Mouse (Mus musculus): ENCODE measurements around the gene Emc9.

The Emc9 gene

GRCm38 (mm10) chr14:55590748-55591330 is 5.7 kb upstream of the Emc9 start, which contains the start of gene Psme2:
Psme2 (minus strand) TSS chr14:55591113.
- DNase-seq, result peak; percentile 98

GRCm38 (mm10) chr14:55589771-55590448 is 4.8 kb upstream of the Emc9 start:
- DNase-seq, result no peak

GRCm38 (mm10) chr14:55589271-55589670 is 4.2 kb upstream of the Emc9 start:
- DNase-seq, result no peak

DNA sequence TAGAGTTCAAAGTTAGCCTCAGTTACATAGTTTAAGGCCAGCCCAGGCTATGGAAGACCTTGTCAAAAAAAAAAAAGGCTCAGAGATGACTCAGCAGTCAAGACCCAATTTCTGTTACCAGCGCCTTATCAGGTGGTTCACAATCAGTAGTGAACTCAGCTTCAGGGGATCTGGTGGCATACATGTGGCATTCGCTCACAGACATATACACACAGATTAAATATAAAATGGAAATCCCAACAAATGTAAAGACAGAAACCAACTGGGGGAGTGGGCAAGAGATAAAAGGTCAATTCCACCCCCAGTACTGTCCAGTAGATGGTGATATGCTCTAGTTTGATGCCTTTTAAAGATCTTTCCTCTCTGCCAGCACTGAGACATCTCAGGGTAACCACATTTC is 1.0 kb upstream of the Emc9 start:
- peak; percentile 8 for DNase-seq

GRCm38 (mm10) chr14:55585566-55585960 is 461 bp upstream of the Emc9 start:
- DNase-seq, result no peak

- no peak for DNase-seq
Observed at GRCm38 (mm10) chr14:55584303-55584701, 800 bp downstream of the Emc9 start.

GRCm38 (mm10) chr14:55581981-55582681 is 3.0 kb downstream of the Emc9 start:
- DNase-seq, result no peak

GRCm38 (mm10) chr14:55580731-55581130 is 4.4 kb downstream of the Emc9 start:
- no peak for DNase-seq

DNA sequence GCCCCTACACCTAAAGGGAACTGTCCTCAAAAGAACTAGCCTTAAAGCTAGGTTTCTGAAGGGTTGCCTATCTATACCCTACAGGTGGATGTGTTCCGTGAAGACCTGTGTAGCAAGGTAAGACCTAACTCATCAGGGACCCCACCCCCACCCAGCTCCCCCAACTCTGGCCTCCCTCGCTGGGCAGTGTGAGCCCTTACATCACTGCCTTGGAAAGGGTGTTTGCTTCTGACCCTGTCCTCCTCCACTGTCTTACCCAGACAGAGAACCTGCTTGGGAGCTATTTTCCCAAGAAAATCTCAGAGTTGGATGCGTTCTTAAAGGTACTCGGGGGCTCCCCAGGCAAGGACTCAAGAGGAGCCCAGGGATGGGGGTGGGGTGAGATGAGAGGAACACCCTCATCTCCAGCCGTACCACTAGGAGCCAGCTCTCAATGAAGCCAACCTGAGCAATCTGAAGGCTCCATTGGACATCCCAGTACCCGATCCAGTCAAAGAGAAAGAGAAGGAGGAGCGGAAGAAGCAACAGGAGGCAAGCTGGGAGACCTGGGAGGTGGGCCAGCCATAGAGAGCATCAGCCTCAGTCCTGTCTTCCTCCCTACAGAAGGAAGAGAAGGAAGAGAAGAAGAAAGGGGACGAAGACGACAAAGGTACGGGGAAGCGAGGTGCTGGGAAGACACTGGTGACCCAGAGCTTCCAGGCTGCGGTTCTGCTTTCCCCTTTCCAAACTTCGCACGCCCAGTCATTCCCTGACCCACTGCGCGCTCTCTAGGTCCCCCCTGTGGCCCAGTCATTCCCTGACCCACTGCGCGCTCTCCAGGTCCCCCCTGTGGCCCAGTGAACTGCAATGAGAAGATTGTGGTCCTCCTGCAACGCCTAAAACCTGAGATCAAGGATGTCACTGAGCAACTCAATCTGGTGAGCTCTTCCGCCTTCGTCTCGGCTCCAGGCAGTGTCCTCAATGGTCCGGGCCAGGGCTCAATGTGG is 5.3 kb downstream of the Emc9 start:
- DNase-seq, result no peak

DNA sequence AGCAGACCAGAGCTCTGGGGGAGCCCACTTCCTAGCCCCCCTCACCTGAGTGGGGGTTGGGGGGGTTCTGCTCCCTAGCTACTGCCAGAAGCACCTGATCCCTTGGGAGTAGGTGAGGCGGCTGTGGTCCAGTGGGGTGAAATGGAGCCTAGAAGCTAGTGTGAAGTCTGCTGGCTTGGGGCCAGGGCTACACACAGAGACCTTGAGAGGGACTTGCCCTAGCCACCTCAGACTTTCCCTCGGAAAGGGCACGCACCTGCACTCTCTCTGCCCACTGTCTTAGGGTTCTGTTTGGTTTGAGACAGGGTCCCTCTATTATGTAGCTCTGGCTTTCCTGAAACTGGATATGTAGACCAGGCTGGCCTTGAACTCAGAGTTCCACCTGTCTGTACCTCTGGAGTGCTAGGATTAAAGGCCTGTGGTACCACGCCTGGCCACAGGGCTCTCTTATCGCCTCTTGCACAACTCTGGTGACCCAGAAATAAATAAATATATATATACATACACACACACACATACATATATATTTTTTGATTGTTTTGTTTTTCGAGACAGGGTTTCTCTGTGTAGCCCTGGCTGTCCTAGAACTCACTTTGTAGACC is 6.3 kb downstream of the Emc9 start:
- DNase-seq, result no peak

GRCm38 (mm10) chr14:55577871-55578667 is 7.0 kb downstream of the Emc9 start, which contains the start of gene Psme1:
Psme1 (plus strand) TSS chr14:55578123.
- DNase-seq, result peak; percentile 86

GRCm38 (mm10) chr14:55576376-55576775 is 8.7 kb downstream of the Emc9 start:
- no peak for DNase-seq

GRCm38 (mm10) chr14:55575711-55576110 is 9.4 kb downstream of the Emc9 start:
- no peak for DNase-seq

- DNase-seq, result no peak
Observed at GRCm38 (mm10) chr14:55575302-55575701, 9.8 kb downstream of the Emc9 start, which contains the start of gene Fitm1. Fitm1 (plus strand) TSS chr14:55575617.

DNA sequence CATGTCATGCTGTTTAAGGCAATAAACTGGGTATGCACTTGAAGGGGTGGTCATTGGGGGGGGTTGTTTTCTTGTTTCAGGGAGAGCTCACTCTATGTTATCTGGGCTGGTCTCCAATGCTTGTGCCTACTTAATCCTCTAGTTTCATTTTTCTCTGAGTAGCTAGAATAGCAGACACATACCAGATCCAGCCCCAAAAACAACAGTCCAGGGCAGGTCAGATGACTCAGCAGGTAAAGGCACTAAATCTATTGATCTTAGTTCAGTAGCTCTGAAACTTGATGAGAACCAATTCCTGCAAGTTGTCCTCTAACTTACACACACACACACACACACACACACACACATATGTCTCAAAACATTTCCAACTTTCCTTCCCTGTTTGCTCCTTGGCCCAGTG is 13.3 kb downstream of the Emc9 start:
- no peak for DNase-seq

- DNase-seq, result no peak
Observed at GRCm38 (mm10) chr14:55570588-55570987, 14.5 kb downstream of the Emc9 start.

- DNase-seq, result no peak
Observed at GRCm38 (mm10) chr14:55567496-55567895, 17.6 kb downstream of the Emc9 start.

GRCm38 (mm10) chr14:55565748-55566147 is 19.4 kb downstream of the Emc9 start:
- no peak for DNase-seq

DNA sequence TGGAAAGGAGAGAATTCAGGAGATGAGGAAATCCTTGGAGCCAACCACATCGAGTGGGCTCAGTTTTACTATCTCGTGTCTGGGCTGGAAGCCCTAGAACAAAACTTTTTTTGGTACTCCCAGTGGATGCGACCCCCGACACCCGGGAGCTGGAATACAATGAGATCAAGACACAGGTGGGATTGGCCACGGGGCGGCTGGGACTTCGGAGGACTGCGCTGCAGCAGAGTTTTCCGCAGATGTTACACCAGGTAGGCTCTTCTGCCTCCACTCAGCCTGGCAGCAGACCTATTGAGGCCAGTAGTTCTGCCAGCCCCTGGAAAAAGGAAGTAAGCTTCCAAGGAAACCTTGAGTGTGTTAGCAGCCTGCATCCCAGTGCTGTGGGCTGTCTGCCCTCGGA is 21.9 kb downstream of the Emc9 start:
- no peak for DNase-seq

DNA sequence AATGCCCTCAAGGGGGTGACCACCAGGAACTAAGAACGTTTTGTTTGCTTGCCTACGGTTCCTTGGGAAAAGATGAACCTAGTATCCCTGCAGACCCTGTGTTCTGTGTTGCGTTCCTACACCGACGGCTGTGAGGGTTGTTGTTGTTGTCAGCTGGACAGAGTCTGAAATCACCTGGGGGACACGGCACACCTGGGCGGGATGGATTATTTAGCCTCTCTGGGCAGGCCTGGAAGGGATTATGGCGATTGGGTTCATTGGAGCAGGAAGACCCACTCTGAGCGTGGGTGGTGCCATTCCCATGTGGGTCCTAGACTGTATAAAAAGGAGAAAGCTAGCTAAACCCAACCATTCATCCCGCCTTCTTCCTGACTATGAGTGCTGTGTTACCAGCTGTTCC is 23.2 kb downstream of the Emc9 start:
- no peak for DNase-seq

Measured in retina, postnatal 1 day (tissue).